Mouse (Mus musculus) Patski (cell line): ENCODE results near the gene Rhoc. TPM values are rescaled to one million over a fixed set of nuclear protein-coding genes. Genes with fewer than 3 reads are reported as not detected.
"Not testable (repeated sequence)": the region's sequence is repeated elsewhere in the genome, so short reads cannot be mapped to it uniquely, and the experiment has no call there.

Source experiments
- ATAC-seq: fragments of 100-300 bp; one replicate; pipeline ENCODE4 v1.8.0; 2021
- CTCF ChIA-PET: fragments of 350-600 bp; sonication (Branson Sonifier 250); formaldehyde crosslinking; loops from one replicate; lab custom pipeline; 2022; ENCODE audit warnings: inconsistent platforms; lab: Charles Lee
- POLR2A ChIA-PET: fragments of 350-600 bp; sonication (Branson Sonifier 250); formaldehyde crosslinking; loops from one replicate; lab custom pipeline; 2022; ENCODE audit warnings: antibody characterized with exemption, inconsistent platforms; lab: Charles Lee
- DNase-seq: peaks from one replicate; pipeline ENCODE4 v3.0.0-alpha.2; 2011; ENCODE audit warnings: low read depth, low spot score
- H3K27me3 ChIP-seq: fragments of 371-371 bp; one replicate; pipeline ENCODE4 v1.5.1; 2021
- CTCF ChIP-seq: fragments of 100-300 bp; IDR thresholded peaks from one replicate; pipeline ENCODE4 v1.5.1; 2021
- in situ Hi-C: fragments of 300-500 bp; cut with MboI; formaldehyde crosslinking; loops from 3 replicates; pipeline ENCODE4 v1.11.1; 2018; ENCODE audit warnings: low pct_unique_long_range_greater_than_20kb, mixed read lengths
- polyA plus RNA-seq: library from polyadenylated mRNA; unstranded; gene quantifications from one replicate; pipeline ENCODE4 v1.2.3, GENCODE M21; 2021

Rhoc gene
- polyA plus RNA-seq, 1 experiment from 2014 or later: 470 TPM

- ChIA-PET CTCF (interaction anchor here (1.0 kb wide), 1 partner anchor 9 kb away, joined by 3 read pairs; no protein-coding TSS in a partner anchor), POLR2A (interaction anchor here (1.2 kb wide), 1 partner anchor 13 kb away, joined by 4 read pairs; the partner anchor contains the start of gene Mov10)
- in situ Hi-C loops: no loop called here
- ATAC-seq (no peak), DNase-seq (no peak)
- no peak for TF ChIP-seq CTCF
- H3K27me3 ChIP-seq: no peaks in the 10 kb centered on the region
Measured at GRCm38 (mm10) chr3:104805539-104805938, 17.4 kb downstream of the Rhoc start.

DNA sequence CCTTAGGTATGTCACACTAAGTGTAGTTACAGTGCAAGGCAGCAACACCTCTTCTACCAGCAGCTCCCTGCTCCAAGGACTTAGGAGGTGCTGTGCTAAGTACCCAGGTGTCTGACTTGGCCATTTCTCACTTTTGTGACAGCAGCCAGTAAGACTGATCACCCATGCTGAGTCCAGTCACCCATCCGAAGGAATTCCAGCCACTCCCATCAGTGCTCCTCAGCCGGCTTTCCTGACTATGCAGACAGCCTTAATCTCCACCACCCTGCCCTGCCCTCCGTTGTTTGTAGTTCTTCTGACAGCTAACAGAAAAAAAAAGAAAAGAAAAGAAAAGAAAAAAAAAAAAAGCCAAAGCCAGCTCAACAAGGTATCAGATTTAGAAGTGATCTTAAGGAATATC, 23.6 kb downstream of the Rhoc start:
- H3K27me3 ChIP-seq: no peaks in the 10 kb centered on the region
- in situ Hi-C loops: no loop called here
- ChIA-PET CTCF (interaction anchor here (1.2 to 1.9 kb wide), 3 partner anchors 10 to 24 kb away, joined by 3 to 7 read pairs (median 6); partner anchors contain the start of gene Rhoc), POLR2A (no interaction called here)
- TF ChIP-seq CTCF: no peak
- ATAC-seq (no peak), DNase-seq (no peak)

DNA sequence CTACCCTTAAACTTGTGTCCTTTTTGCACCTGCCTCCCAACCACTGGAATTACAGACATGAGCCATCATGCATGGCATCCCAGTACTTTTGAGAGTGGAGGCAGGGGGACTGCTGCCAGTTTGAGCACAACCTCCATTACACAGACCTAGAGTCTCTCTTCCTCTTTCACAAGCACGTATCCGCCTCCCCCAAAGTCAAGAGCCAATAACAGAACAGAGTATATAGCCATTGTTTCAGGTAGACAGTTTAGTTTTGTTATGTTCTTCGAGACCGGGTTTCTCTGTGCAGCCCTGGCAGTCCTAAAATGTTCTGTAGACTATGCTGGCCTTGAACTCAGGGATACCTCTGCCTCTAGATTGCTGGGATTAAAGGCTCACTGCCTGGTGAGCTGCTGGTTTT, 24.1 kb downstream of the Rhoc start:
- in situ Hi-C loops: no loop called here
- CTCF ChIA-PET: interaction anchor here (1.6 to 1.9 kb wide), 2 partner anchors 10 to 24 kb away, joined by 6 to 7 read pairs; partner anchors contain the start of gene Rhoc

DNA sequence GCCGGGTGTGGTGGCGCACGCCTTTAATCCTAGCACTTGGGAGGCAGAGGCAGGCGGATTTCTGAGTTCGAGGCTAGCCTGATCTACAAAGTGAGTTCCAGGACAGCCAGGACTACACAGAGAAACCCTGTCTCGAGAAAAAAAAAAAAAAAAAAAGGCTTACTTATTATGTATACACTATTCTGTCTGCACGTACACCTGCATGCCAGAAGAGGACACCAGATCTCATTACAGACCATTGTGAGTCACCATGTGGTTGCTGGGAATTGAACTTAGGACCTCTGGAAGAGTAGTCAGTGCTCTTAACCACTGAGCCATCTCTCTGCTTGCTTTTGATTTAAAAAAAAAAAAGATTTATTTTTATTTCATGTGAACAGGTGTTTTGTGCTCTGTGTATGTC, 25.1 kb downstream of the Rhoc start:
- in situ Hi-C loops: not testable (repeated sequence)

More for the DNA sequence above, 24.1 kb downstream of the Rhoc start:
- TF ChIP-seq CTCF: no peak
- ATAC-seq (no peak), DNase-seq (no peak)
- H3K27me3 ChIP-seq: no peaks in the 10 kb centered on the region
- POLR2A ChIA-PET: no interaction called here

DNA sequence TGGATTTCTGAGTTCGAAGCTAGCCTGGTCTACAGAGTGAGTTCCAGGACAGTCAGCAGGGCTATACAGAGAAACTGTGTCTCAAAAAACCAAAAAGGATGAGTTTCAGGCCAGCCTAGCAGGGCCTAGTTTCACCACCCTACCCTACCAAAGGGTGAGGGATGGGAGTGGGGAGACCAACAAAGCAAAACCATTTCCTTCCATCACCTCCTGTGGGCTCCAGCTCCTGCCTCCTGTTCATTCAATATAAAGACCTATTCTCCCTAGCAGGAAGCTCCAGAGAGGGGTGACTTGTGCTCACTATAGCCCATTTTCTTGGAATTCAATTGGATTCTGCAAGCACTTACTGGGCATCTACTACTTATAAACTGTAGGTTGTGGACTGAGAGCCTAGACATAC, 26.6 kb downstream of the Rhoc start:
- in situ Hi-C loops: no loop called here
- CTCF ChIA-PET: interaction anchor here (0.9 to 5.4 kb wide), 4 partner anchors 10 to 26 kb away, joined by 3 to 30 read pairs (median 4); partner anchors contain the start of gene Rhoc
- POLR2A ChIA-PET: no interaction called here
- TF ChIP-seq CTCF: no peak
- no peak for DNase-seq
- H3K27me3 ChIP-seq: no peaks in the 10 kb centered on the region
- no peak for ATAC-seq

More for the DNA sequence above, 25.1 kb downstream of the Rhoc start:
- DNase-seq, H3K27me3 ChIP-seq, POLR2A ChIA-PET, CTCF ChIA-PET, ATAC-seq: not testable (repeated sequence)

DNA sequence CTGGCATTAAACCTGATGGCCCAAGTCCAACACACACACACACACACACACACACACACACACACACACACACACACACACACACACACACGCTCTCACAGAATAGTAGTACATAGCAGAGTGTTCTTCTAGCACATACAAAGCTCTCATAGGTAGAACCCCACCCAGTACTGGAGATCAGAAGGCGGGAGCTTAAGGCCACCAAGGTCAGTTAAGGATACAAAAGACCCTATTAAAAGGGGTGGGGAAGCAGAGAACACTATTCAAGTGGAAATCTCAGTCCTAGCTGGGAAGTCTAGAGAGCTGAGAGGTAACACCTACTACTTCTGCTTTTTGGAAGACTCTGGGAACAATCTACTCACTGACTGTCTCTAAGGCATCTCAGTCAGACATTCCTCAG, 27.2 kb downstream of the Rhoc start:
- no peak for ATAC-seq
- ChIA-PET POLR2A (interaction anchor here (0.5 kb wide), 1 partner anchor 666 kb away, joined by 3 read pairs; no protein-coding TSS in a partner anchor), CTCF (interaction anchor here (1.3 to 5.4 kb wide), 3 partner anchors 10 to 26 kb away, joined by 3 to 30 read pairs (median 4); partner anchors contain the start of gene Rhoc)
- in situ Hi-C loops: no loop called here
- H3K27me3 ChIP-seq: no peaks in the 10 kb centered on the region
- TF ChIP-seq CTCF: no peak
- DNase-seq: no peak

GRCm38 (mm10) chr3:104816130-104816529, 28.0 kb downstream of the Rhoc start:
- in situ Hi-C loops: no loop called here
- ATAC-seq (no peak), DNase-seq (no peak)
- H3K27me3 ChIP-seq: no peaks in the 10 kb centered on the region
- POLR2A ChIA-PET: interaction anchor here (0.9 to 4.0 kb wide), 2 partner anchors 22 to 27 kb away, joined by 4 to 35 read pairs; partner anchors contain the start of gene Rhoc
- CTCF ChIA-PET: interaction anchor here (1.4 to 5.4 kb wide), 2 partner anchors 17 to 27 kb away, joined by 4 to 30 read pairs; partner anchors contain the start of gene Rhoc
- no peak for TF ChIP-seq CTCF

DNA sequence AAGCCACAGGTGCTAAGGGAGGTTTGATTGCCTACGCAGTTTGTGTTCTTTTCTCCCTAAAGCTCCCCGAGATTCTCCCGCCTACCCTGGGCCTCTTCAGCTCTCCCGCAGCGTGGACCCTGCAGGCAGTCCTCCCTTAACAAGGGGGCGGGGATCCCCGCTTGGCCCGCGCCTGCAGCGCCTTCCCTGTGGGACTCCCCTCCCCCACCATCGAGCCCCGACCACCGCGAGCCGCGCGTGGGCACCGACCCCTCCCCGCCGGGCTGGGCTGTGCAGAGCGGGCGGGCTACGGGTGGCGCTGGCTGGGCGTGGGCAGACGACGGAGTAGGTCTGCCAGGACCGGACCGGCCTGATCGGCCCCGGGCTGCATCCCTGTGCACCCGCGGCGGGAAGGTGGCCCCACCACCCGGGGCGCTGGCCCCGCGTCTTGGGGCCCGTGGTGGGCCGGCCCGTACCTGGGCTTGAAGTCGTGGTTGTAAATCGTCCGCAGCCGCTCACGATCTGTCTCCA, 29.4 kb downstream of the Rhoc start:
- DNase-seq (no peak), ATAC-seq (peak; percentile 73)
- no peak for TF ChIP-seq CTCF
- no peaks in the 10 kb centered on the region for H3K27me3 ChIP-seq
- POLR2A ChIA-PET: interaction anchor here (1.0 to 4.0 kb wide), 6 partner anchors 23 to 47 kb away, joined by 3 to 35 read pairs (median 6); partner anchors contain the start of genes Capza1, Fam19a3, Rhoc and St7l
- in situ Hi-C loops: no loop called here
- CTCF ChIA-PET: interaction anchor here (1.0 to 5.4 kb wide), 6 partner anchors 8 to 166 kb away, joined by 3 to 30 read pairs (median 3); partner anchors contain the start of gene Rhoc

DNA sequence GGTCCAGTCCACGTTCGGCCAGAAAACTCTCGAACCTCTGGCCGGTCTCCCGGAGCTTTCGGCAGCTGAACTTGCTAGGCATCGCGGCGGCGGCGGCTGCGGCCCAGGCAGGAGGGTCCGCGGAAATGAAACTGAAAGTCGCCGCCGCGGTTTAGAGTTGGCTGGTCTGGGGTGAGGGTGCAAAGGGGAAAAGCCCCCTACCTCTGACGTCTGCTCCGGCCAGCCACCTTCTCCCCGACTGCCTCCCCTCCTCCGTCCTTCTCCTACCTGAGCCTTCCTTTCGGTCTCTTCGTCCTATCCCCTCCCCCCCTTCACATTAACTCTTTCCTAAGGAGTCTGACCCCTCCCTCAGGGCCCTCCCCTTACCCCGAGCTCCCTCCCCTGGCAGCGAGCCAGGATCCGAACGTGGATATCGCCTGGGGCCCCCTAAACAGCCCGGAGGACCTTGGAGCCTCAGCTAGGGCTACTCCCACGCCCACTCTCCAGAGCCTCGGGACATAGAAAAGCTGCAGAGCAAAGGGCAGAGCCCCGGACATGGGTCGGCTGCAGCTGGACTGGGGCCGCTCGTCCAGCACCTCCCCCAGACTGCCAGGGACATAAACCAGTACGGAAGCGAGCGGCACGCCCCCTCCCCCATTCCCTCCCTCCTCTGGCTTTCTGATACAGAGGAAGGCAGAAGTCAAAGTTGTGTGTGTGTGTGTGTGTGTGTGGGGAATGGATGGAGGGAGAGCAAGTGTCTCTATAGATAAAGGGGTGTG, 30.0 kb downstream of the Rhoc start, which contains the start of gene Mov10:
TSS of gene Mov10 (minus strand) at position 573 of the 758 bp plus-strand sequence.
- no peak for TF ChIP-seq CTCF
- ChIA-PET CTCF (interaction anchor here (1.0 to 5.4 kb wide), 7 partner anchors 8 to 165 kb away, joined by 3 to 30 read pairs (median 3); partner anchors contain the start of gene Rhoc), POLR2A (interaction anchor here (0.7 to 4.0 kb wide), 7 partner anchors 13 to 178 kb away, joined by 3 to 35 read pairs (median 5); partner anchors contain the start of genes Capza1, Fam19a3, Rhoc and St7l)
- DNase-seq: peak; percentile 46
- in situ Hi-C loops: no loop called here
- peak; percentile 74 for ATAC-seq
- H3K27me3 ChIP-seq: no peaks in the 10 kb centered on the region

DNA sequence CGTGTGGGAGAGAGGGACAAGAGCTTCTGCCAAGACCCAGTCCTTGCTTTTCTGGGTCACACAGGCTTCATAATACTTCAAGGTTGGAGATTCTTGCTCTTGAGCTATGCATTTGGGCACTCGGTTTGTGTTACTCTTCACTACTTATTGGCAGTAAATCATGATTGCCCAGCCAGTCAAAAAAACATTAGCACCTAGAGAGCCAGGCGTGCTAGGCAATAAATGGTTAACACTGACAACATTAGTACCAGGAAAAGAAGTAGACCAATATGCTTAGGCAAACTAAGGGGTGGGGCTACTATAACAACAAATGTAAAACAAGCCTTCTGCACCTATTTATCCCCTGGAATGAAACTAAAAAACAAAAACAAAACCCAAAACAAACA, 30.6 kb downstream of the Rhoc start:
- TF ChIP-seq CTCF: no peak
- ATAC-seq (no peak), DNase-seq (no peak)
- ChIA-PET POLR2A (interaction anchor here (0.7 to 4.0 kb wide), 5 partner anchors 14 to 179 kb away, joined by 3 to 35 read pairs (median 8); partner anchors contain the start of genes Capza1, Rhoc and St7l), CTCF (interaction anchor here (1.2 to 5.4 kb wide), 4 partner anchors 9 to 165 kb away, joined by 3 to 30 read pairs (median 4); partner anchors contain the start of gene Rhoc)
- in situ Hi-C loops: no loop called here
- no peaks in the 10 kb centered on the region for H3K27me3 ChIP-seq
